Mouse (Mus musculus): ENCODE measurements around the gene Bcl2.

Bcl2 gene

DNA sequence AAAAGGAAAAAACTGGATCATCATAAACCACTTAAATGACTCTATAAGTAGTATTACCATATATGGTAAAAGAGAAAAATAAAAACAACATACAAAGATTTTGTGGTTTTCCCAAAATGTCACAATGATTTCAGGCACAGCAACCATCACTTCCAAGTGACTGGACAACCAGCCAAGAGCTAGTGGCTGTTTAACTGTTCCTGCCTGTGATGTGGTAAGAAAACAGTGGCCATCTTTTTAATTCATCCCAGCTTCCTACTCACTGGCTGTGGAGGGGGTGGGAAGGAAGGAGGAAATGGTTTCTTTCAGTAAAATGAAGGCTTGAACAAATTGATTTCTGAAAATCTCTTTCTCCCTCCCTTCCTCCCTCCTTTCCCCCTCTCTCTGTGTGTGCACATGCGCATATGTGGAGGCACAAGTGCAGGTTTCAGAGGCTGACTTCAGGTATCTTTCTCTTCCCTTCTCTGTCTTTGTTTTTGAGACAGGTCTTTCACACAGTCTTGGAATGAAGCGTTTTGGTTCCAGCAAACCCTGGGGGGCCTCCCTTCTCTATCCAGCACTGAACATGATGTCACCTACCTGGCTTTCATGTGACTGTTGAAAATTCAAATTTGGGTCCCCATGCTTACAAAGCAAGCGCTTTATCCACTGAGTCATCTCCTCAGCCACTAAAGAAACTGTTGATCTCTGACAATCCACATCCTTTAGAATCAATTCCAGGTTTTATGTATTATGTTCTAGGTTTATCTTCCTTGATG lies 93.7 kb downstream of the Bcl2 start:
- 83% methylated on average over 3 of the region's 3 CpGs for WGBS

DNA sequence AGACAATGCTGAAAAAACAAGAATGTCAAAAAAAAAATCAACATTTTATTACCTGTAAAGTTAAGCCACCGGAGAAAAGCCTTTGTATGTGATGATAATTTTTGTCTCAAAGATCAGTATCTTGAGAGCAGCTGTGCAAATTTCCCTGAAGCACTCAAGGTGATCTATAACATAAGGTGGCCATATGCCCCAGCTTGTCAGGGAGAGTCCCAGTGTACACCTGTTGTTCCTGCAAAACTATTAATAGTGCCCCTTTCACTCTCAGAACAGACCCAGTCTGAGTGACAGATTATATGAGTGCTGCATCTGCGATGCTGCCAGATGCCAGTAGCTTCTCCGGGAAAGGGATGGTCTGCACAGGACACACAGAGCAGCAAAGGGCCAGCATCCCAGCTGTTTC lies 95.3 kb downstream of the Bcl2 start:
- WGBS, result 84% methylated on average over 3 of the region's 3 CpGs

DNA sequence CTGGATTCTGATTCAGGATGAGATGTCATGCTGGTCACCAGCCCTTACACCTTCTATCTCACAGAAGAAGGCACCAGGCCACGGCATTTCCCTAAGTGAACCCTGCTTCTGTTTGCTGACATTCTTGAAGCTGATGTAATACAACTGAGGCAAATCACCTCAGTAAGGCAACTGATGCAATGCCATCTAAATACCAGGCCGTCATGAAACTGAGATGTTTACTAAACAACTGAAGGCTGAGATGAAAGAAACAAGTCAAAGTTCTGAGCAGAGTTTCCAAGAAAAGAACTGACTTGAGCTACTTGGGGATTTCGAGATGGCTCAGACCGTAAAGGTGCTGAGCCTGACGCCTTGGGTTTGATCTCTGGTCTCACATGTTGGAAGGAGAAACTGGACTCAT lies 97.1 kb downstream of the Bcl2 start:
- whole genome bisulfite sequencing, result 91% methylated on average over 5 of the region's 5 CpGs

DNA sequence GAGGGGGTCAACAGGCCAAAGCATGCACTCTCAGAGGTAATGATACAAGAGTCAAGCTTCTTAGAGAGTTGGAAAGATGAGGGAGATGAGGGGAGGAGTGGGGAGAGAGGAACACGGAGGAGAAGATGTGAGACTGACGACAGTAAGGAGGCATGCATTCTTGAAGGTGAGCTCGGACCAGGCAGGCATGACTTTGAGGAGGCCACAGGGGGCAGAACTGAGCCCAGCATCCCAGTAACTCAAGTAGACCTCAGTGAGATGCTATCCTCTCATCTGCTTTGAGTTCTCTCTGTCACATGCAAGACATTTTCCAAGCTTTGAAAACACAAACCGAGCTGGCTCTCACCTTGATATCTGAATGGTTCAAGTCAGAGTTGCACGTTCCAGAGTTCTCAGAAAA lies 100.7 kb downstream of the Bcl2 start:
- WGBS, result 88% methylated on average over 5 of the region's 5 CpGs

DNA sequence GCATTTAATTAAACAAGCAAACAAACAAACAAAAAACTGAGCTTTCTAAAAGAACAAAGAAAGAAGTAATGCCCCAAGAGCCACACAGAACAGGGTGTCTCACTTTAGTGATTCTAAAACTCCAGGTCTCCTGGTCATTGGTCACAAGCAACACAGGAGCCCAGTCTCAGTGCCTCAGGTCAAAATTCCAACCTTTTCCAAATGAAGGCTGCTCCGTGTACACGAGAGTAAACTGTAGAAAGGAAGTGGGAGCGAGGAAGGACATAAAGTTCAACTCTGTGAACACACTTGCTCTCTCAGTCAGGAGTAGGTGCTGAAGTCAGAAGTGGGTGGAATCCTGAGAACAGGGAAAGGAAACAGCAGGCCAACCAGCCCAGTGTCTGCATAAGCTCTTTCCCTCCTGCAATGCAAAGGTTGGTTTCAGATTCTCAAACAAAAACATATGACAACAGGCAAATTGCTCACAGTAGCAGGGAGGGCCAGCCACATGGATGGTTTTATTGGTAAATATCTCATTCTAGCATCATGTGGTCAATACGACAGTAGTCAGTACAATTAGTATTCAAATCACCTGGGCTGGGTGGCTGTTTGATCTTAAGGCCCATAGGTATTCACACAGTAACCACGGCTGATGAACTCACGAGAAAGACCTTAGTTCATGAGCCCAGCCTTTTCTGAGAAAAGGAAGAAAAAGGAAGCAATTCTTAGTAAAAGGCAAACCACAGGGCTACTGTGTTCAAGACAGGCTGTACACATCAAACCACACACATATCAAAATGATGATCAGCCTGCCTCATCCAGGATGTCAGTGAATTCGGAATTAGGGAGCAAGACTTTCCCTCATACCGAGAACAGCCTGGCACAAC lies 101.7 kb downstream of the Bcl2 start:
- 81% methylated on average over 8 of the region's 8 CpGs for WGBS

DNA sequence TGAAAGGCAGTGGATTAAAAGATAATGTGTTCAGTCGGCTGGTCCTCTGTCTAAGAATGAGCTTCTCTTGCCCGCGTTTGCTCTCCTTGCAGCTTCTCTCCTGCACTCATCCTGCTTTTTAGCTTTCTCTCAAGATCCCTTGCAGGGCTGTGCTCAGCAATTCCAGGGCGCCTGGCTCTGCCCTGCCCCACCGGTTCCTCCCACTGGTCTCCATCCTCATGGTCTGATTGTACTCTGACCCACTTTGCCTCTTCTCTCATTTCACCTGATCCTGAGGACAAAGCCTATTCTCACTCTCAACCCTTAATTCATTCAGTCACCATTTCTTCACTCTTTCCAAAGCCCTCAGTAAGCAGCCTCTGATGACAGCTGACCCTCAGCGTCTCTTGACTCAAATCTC lies 102.8 kb downstream of the Bcl2 start:
- 87% methylated on average over 6 of the region's 6 CpGs for WGBS

DNA sequence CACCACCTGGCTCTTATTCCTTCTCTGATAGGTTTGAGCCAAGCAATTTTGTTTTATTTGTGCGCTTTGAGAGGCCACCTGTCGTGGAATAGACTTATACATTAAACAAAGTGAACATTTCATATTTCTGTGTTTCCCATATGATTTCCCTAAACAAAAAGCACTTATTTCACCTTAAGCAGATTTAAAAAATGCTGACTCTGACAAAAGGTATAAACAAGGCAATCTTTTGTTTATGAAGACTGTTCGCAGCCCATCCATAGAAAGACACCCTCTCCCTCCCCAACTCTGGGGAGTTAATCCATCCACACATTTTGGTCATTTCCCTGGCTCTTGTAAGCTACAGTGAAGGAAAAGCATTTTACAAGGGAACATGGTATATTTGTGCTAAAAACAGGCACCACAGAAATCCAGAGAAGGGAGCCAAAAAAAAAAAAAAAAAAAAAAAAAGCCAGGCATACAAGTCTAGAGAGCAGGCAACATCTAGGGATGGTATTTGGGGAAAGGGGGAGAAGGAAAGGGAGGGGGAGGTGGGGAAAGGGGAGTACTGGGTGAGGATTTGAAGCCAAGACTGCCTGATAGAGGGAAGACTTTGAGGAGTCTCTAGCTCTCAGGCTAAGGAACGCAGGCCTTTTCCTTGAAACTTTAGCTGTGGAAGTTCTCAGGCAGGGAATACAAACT lies 105.8 kb downstream of the Bcl2 start:
- 63% methylated on average over 4 of the region's 4 CpGs for WGBS

DNA sequence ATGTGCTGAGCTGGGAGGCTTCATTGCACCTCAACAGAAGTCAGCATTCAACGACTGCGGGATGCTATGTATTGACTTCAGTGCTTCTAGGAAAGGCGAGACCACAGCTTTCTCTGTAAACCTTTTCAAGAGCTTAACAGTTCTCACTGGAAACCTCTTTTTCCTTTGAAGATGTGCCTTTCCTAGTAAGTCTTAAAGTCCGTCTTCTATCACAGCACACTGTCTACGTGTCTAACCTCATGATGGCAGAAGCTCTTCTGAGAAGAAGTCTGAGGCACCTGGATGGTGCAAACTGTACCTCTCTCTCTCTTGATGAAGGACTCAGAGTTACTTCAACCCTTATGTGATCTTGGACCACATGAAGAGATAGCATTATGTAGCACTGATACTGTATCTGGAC lies 107.1 kb downstream of the Bcl2 start:
- 73% methylated on average over 5 of the region's 5 CpGs for WGBS

DNA sequence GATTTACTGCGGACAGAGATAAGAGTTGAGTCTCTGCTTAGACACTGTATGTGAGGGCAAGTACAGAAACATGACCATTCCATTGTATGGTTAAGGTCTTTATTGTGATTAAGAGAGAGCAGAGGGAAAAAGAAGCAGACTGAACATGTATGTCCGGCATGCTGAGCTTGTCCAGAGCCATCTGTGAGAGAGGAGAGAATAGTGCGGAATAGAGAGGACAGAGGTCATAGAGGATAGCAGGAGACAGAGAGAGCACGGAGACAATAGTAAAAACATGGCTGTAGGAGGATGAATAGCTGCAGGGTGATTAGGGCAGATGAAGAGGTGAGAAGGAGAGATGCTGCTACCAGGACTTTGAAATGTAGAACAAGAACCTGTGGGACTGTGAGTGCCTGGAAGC lies 110.7 kb downstream of the Bcl2 start:
- WGBS, result 67% methylated on average over 4 of the region's 4 CpGs

DNA sequence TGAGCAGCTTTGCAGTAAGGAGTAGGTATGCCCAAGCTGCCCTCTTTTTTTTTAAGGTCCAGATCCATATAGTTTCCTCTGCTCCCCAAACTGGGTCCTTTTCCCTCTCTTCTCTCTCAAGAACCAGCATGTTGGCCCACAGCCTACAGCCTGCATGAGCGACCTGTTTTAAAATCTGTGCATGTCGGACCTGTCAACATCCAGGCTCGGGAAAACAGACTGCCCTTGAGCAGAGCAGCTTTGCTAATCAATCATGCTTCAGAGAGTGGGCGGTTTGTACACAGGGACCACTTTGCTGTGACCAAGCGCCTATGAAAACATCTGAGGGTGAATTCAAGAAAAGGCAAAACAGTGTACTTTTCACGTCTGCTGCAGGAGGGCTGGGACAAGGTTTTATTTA lies 111.1 kb downstream of the Bcl2 start:
- WGBS, result 41% methylated on average over 6 of the region's 6 CpGs

DNA sequence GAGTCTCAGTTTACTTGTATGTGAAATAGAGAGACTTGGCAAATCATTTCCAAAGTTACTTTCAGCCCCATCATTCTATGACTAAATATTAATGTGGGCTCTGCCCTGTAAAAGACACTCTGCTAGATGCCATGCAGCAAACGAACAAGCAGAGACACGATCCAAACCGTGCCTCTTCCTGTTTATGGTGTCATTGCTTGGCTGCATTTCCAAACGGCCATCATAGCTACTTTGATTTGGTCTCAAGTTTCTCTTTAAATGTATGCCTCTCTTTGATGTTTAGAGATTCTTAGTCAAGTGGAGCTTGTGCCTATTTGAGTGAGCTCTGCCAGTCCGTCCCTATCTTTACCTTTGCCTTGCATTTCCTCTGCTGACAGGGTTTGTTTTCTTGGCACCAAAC lies 111.5 kb downstream of the Bcl2 start:
- WGBS, result 54% methylated on average over 5 of the region's 5 CpGs

DNA sequence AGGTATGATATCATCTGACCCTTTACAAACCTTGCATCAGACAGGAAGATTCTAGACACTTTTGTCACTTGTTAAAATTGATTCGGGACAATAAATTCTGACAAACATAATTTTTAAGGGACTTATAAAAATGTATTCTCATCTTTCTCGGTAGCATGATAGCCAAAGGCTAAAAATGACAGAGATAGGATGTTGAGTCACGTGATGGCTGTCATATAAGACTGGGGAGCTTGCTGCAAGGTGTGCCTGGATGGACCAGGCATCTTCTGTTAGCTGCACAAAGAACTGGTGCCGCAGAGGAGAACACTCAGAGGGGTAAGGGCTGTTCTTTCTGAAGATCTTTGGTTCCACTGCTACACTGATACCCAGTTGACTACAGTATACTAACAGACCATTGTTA lies 112.8 kb downstream of the Bcl2 start:
- 93% methylated on average over 4 of the region's 4 CpGs for WGBS

DNA sequence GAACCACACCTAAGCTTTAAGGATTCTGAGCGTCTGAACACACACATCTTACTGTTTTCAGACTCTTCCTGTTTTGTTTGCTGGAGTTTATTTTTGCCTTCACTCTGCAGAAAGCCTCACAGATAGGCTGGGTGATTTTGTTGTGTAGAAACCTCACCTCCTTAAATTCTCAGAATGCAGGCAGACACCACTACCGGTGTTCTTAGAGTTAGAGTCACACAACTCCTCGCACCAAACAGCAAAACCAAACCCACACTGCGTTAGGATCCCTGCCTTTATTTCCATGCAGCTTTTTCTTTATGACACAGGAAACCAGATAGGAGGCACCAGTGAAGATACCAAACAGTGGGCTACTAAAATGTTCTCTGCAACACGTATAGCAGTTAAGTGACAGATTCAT lies 113.2 kb downstream of the Bcl2 start:
- 85% methylated on average over 5 of the region's 5 CpGs for WGBS

DNA sequence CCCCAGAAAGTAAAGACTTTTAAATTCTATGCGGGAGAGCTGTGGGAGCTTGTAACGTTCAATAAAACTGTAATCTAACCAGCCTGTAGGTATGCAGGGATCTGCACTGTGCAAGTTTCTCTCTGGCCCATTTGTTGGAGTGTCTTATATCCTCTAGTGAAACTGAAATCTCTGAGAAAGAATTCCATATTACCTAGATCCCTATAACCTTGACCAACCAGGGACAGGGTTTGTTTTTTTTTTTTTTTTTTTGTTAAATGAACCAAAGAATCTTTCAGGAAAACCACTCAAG lies 115.8 kb downstream of the Bcl2 start:
- WGBS, result 81% methylated on average over 2 of the region's 2 CpGs

DNA sequence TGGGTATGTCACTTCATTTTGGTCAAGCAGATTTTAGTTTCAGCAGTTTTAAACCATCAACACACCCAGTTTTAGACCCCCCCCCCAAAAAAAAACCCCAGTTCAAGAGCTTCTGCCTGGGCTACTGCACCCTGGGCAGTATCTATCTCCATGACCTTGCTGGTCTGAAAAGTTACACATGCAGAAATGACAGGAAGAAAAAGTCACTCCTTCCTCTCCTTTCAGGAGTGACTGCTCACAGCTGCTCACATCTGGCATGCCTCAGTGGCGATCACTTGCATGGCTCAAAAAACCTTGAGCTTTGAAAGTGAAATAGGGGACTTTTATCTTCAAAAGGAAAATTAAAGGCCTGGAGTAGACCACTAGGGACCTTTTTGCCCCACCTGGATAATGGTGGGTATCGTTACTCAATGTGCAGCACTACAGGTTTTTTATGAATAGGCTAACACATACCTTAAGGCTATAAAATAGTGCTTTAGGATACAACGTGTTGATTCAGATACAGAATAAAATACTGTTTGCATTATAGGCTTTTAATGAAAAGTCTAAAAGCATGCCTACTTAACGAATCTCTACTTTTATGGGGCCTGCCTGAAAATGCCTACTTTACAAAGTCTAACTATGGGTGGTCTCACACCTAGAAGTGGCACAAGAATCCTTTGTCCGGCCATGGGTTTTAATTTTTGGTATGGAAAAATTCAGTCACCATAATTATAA lies 116.3 kb downstream of the Bcl2 start:
- WGBS, result 91% methylated on average over 5 of the region's 5 CpGs

DNA sequence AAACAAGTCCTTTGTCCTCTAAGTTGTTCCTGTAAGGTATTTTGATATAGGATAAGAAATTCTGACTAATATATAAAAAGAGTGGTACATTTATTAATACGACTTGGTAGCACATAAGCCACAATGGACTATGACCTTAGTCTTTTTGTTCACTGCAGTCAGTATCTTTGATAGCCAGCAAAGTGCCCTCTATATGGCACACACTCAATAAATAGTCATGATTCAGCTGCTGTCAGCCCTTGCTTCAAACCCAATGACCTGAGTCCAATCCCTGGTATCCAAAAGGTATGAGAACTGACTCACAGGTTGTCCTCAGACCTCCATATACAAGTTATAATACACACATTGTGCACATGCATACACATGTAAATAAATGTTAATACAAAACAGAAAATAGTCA lies 117.7 kb downstream of the Bcl2 start:
- WGBS, result 98% methylated on average over 1 of the region's 1 CpGs

DNA sequence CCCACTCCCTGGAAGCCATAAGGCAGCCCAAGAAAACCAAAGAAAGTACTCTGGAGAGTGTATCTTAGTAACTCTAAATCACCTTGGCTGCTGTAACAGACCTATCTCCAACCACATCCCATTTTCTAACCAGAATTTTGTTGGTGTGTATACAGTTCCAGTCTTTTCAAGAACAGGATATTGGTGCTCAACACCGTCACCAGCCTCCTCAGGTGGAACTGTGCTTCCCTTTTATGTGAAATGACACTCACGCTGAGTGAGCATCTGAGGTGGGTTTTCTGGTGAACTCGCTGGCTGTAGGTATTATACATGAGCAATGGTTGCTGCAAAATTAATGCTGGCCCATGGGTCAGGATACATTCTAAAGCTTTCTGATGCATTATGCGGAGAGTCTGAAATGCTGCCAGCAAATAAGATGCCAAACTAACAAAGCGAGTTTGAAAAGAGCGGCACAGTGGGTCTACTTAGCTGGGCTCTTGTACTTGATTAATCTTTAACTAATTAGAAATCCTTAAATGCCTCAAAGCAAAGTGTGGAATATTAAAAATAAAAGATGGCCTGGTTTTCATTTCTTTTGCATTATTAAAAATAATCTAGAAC lies 118.7 kb downstream of the Bcl2 start:
- 79% methylated on average over 6 of the region's 6 CpGs for WGBS

DNA sequence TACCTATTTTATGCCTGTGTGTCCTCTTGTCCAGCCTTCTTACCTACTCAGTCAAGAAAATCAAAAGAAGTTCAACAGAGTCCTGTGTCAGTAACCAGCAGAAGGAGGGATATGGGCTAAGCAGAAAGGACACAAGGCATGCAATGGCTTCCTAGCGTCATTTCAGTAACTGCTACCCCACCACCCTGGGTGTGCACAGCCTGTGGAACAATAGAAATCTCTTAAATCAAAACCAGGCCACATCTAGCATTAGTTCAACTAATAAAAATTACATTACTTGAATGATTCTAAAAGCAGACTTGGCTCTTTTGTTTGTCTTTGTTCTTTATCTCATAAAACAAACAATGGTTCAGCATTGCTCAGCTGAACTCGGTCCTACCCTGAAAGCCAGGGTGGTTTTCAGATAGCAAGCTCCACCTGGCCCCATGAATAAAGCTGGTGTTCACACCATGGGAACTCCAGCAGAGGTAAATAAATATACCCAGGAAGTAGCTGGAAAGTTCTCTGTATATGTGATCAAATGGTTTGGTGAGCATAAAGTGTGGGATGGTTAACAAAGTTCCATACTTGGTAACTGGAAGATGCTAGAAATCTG lies 122.8 kb downstream of the Bcl2 start:
- 76% methylated on average over 2 of the region's 2 CpGs for WGBS

DNA sequence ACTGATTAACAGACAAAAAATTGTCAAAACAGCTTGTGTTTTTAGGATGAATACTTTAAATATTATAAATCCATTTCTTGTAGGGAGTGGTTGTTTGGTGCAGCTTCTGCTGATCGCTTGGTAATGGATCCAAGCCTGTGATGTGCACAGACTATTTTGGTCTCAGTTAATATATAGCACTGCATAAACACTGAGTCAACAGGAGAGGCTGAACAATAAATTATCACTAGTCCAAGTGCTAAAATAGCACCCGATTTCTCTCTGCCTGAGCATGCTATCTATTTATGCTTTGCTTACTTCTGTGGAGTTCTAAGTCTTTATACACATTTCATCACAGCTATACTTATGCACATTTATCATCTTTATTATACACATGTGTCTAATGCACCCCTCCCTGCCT lies 124.9 kb downstream of the Bcl2 start:
- 60% methylated on average over 2 of the region's 2 CpGs for WGBS

DNA sequence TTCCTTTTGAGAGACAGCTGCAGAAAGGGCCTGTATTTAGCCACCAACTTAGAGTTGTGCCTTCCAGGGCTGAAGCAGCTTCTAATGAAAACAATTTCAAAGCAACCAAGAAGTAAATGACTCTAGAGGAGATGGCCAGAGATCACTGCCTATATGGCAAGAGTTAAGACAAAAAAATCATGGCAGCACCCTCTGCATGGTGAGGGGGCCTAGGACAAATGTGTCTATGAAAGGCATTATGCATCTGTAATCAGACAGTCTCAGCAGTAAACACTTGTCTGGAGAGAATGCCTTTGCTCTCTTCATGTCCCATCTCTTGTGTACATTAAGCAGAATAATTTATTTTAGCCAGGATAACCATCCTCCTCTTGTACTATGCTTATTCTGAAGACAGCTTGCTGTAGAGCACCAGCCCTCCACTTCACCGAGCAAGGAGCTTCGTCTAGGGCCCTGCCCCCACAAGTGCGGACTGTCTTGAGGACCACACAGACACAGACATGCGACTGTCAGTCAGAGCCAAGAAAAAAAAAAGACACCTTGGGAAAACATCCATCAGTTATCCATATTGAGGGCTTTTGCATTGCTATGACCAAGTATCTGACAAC lies 126.1 kb downstream of the Bcl2 start:
- 91% methylated on average over 4 of the region's 4 CpGs for WGBS

DNA sequence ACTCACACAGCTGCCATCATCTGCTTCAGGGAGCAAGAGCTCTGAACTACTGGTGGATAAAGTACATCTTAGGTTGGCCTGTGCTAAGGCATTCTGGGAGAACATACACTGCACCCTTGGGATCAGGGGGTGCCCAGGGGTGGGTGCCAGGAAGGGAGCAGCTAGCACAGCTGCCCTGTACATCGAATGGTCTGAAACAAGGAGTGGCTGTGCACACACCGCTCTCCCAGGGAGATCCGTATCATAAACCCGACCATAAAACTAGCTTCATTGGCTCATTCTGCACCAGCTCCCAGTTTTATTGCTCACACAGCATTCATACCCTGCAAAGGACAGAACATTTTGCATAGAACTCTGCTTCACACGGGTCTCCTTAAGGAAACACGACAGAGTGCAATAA lies 127.3 kb downstream of the Bcl2 start:
- WGBS, result 71% methylated on average over 6 of the region's 6 CpGs

Data from cerebral cortex, adult 2 months (tissue).